Mouse (Mus musculus): ENCODE results near the gene Deup1.

Deup1 gene

GRCm38 (mm10) chr9:15627785-15628287 lies at the start of gene Deup1:
Deup1 (minus strand) TSS chr9:15627933.
- peak; percentile 17 for DNase-seq (ENCODE audit: low read depth, low spot score)

DNA sequence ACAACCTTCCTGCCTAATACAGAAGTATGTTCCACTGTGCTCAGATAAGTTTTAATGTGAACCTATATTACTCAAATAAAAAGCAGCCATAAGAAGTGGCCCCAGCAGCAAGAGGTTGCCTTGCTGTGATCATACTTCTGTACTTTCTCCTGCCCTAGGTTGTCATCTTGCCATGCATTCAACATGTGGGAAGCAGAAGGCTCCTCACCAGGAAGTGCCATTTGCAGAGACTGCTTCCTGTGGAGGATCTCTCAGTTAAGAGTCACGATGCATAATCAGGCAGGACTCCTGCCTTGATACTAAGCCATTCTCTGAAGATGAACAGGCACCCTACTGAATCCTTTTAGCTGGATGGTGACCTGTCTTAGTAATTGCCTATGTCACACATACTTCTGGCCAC lies 44.5 kb upstream of the Deup1 start:
- no peak for DNase-seq (ENCODE audit: low read depth, low spot score)

- DNase-seq (ENCODE audit: low read depth, low spot score): peak; percentile 36
Measured at GRCm38 (mm10) chr9:15670002-15670527, 42.3 kb upstream of the Deup1 start.

- no peak for DNase-seq (ENCODE audit: low read depth, low spot score)
Measured at GRCm38 (mm10) chr9:15669452-15669851, 41.7 kb upstream of the Deup1 start.

DNA sequence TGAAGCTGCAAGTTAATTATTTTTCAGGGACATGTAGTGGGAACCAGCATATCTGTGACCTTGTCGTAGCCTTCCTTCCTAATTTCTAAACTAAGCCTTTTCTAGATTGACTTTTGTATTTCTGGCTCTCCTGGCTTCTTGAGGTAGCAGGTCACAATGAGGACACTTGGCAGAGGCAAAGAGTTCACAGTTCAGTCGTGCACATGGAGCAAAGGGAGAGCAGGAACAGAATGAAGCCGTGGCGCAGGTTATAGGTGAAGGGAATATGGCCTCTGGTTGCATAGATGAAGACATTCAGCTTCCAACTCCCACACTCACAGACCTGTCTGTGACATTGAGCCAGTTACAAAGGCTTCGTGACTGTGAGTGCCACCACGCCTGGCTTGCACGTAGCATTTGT lies 36.9 kb upstream of the Deup1 start:
- no peak for DNase-seq (ENCODE audit: low read depth, low spot score)

DNA sequence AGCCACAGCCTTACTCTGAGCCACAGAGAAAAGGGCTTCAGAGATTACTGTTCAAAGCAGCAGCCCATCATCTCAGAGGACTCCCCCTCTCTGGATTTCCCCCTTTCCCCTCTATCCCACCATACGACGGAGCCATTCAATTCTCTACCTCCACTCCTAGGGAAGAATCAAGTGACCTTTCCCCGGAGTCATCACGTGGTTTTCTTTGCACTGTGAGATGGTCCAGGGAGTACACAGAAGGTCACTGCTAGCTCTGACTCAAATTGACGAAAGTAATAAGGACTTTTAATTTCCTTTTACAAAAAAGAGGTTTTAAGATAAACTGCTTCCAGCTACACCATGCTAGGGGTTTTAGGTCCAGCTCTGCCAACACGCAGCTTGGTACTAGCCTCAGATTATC lies 31.3 kb upstream of the Deup1 start:
- DNase-seq (ENCODE audit: low read depth, low spot score): no peak

GRCm38 (mm10) chr9:15658236-15658785 lies 30.6 kb upstream of the Deup1 start:
- DNase-seq (ENCODE audit: low read depth, low spot score): no peak

GRCm38 (mm10) chr9:15653036-15653435 lies 25.3 kb upstream of the Deup1 start:
- DNase-seq (ENCODE audit: low read depth, low spot score): no peak

GRCm38 (mm10) chr9:15649977-15650376 lies 22.2 kb upstream of the Deup1 start:
- no peak for DNase-seq (ENCODE audit: low read depth, low spot score)

DNA sequence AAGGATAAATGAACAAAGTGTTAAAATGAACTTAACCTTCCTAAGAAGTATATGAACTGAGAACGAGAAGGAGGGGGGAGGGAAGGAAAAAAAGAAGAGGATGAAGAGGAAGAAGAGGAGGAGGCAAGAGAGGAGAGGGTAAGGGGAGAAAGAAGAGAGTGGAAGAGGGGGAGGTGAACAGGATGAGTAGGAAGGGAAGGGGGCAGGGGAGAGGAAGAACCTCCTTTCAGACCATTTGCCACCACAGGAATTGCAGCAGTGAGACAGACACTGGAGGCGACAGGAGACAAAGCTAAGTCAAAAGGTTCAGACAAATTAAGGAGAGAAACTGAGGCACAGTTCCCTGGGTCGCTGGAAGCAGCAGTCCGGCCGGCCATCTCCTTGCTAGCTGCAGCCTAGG lies 349 bp downstream of the Deup1 start:
- DNase-seq (ENCODE audit: low read depth, low spot score): no peak

GRCm38 (mm10) chr9:15624739-15625138 lies 3.0 kb downstream of the Deup1 start:
- DNase-seq (ENCODE audit: low read depth, low spot score): no peak

DNA sequence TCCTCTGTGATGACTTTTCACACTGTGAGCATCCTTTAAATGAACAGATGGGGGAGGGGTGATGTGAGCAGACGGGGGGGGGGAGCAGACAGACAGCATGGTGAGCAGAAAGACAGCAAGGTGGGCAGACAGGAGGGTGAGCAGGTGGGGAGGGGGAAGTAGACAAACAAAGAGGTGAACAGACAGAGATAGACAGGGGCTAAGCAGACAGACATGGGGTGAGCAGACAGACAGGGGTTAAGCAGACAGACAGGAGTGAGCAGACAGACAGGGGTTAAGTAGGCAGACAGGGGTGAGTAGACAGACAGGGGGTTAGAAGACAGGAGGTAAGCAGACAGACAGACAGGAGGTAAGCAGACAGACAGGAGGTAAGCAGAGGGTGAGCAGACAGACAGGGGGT lies 8.0 kb downstream of the Deup1 start:
- DNase-seq (ENCODE audit: low read depth, low spot score): no peak

- DNase-seq (ENCODE audit: low read depth, low spot score): no peak
Measured at GRCm38 (mm10) chr9:15619020-15619590, 8.6 kb downstream of the Deup1 start.

GRCm38 (mm10) chr9:15617061-15617460 lies 10.7 kb downstream of the Deup1 start:
- DNase-seq (ENCODE audit: low read depth, low spot score): no peak

- DNase-seq (ENCODE audit: low read depth, low spot score): no peak
Measured at GRCm38 (mm10) chr9:15616471-15616870, 11.3 kb downstream of the Deup1 start.

DNA sequence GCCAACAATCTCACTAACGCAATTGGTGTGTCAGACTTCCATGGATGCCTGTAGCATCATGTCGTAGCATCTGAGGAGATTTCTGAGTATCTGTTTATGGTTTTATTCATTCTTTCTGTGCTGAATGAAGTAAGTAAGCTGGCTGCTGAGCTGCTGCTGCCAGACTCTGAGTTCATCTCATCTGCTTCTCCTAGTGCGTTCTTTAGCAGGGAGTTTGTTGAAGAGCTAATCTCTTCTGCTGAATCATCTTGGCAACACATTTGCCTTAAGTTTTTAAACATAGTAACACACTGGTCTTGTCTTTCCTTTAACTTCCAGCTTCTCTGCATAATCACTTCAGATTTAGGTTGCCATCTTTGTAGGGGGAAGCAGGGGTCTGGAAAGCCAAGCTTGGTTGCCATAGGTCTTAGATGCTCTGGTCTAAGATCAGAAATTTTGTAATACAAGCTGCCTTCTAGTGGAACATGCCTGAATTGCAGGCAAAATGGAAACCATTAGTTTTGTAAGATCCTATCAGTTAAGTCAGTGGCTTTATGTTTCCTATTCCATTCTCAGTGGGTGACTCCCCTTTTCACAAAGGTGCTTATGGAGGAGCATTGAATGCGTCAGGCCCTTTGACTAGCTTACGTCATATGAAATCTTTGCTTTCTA lies 18.3 kb downstream of the Deup1 start:
- no peak for DNase-seq (ENCODE audit: low read depth, low spot score)

DNA sequence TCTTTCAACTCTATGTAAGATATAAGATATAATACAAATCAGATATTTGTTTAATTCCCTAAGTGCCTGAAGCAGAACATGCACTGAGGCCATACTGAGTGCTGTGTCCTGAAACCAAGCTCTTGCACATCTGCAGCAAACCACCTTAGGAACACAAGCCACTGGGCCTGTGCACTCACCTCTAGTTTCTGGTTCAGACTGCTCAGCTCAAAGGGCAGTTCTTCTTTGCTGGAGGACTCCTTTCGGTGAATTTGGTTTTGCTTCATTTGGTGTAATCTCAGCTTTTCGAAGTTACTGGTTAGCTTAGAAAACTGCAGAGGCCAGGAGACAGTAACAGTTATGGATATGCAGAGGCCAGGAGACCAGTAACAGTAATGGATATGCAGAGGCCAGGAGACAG lies 20.1 kb downstream of the Deup1 start:
- no peak for DNase-seq (ENCODE audit: low read depth, low spot score)

- DNase-seq (ENCODE audit: low read depth, low spot score): no peak
Measured at GRCm38 (mm10) chr9:15603156-15603555, 24.6 kb downstream of the Deup1 start.

DNA sequence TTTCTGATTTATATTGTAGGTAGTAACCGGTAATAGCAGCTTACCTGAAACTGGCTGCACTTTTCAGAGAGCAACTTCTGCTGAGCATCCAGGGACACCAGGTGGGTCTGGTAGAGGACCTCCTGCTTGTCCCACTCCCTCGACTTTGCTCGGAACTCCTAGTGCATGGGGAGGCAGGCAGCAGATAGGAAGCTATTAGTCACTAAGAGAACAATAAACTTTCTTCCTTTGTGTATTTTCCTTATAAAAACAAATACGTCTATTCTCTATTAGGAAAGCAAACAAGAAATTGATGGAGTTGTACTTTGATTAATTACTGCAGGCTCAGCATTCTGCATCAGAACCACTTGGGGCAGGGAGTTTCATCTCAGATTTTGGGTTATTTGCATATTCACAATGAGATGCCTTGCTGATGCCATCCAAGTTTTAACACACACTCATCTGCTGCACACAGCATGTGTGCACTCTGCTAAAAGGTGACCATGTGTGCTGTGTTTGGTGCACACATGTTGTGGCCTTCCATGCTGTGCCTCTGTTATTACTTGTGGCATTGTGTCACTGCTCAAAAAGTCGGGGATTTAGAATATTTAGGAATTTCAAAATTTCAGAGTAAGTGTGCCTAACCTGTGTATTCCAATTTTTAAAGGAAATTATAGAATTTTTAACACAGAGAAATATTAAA lies 26.7 kb downstream of the Deup1 start:
- no peak for DNase-seq (ENCODE audit: low read depth, low spot score)

DNA sequence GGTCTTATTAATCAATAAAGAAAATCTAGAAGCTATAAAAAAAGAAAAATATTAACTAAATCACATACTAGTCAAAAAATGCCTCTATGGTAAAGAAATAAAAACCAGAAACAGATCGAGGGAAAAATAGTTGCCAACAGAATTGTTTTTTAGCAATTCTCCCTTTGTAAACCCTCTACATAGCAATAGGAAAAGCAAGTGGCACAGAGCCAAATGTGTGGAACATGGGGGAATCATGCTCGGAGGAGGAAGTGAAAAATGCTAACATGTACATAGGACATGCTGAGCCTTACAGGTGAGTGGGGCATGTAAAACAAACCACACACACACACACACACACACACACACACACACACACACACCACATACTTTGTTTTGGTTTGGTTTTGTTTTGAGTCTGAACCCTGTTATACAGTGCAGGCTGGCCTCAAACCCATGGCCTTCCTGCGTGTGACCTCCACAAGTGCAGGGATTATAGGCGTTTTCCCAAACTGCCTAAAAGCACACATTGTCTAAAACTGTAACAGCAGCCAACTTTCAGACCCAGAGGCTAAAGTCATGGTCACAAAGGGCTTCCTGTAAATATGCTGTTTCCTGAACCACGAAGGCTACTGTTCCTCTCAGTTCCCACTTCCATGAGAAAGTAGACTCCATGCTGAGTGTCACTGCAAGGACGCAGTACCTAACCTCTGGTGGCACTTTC lies 27.4 kb downstream of the Deup1 start:
- DNase-seq (ENCODE audit: low read depth, low spot score): no peak

- DNase-seq (ENCODE audit: low read depth, low spot score): no peak
Measured at GRCm38 (mm10) chr9:15596598-15596997, 31.1 kb downstream of the Deup1 start.

DNA sequence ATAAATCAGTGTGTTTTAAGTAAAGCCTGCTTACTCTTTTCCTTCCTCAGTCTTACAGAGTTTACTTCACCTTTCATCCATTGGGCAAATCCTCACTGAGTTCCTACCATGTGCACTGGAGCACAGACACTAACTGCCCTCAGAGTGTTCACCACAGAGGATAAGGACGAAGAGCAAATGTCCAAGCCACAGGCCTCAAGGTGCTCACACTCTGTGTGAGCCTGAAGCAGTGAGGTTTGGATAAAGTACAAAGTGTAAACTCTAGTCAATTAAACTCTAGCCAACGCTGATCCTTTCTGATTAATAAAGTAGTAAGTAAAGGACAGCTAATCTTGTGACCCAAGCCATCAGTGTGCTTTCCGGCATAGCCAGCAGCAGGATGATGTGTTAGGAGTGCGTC lies 33.6 kb downstream of the Deup1 start:
- DNase-seq (ENCODE audit: low read depth, low spot score): no peak

All from embryo, embryonic 11.5 days (tissue).